Mouse (Mus musculus): ENCODE results near the gene Gm44511. TPM values are rescaled to one million over a fixed set of nuclear protein-coding genes. Genes with fewer than 3 reads are reported as not detected.
"Not testable (repeated sequence)": the region's sequence is repeated elsewhere in the genome, so short reads cannot be mapped to it uniquely, and the experiment has no call there.

The Gm44511 gene
- total and polyA plus RNA-seq, 3 experiments: not detected

DNA sequence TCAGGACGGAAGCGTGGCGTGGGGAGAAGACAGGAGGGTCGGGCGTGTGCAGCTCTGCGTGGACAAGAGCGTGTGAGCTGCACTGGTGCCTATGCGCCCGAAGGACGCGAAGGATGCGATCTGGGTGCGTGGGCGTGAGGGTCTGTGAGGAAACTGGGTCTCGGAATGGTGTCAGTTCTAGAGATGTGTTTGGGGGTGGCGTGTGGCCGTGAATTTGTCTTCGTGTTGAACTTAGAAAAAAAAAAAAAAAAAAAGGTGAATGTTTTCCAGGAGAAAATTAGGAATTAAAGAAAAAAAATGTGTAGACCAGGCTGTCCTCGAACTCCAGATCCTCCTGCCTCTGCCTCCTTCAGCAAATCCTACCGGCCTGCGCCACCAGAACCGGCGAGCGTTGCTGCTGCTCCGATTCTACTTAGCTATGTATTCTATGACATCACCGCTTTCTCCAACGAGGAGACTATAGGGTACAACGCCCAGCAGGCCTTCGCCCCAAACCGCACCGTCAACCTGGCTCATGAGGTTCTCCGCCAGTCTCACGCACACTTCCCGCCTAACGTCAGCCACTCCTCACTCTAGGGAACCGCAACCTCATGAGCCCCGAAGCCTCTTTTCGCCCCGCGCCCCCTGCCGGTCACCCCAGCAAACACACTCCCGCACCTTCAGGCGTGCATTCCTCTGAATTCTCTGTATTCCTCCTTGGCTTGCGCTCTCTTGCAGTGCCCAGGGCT is 65.5 kb downstream of the Gm44511 start:
- peak; percentile 86 for TF ChIP-seq ZNF384 (IDR thresholded peaks at IDR 0.05; ENCODE audit: low read depth, low read length)
- TF ChIP-seq JUND (IDR thresholded peaks at IDR 0.05; ENCODE audit: low read depth, low read length): peak; percentile 89; the same call in 1 of the 2 replicates
- TF ChIP-seq TBP (IDR thresholded peaks at IDR 0.05; ENCODE audit: low read depth, low read length): peak; percentile 99
- peak; percentile 29; the same call in 1 of the 2 replicates for TF ChIP-seq MXI1 (IDR thresholded peaks at IDR 0.05; ENCODE audit: low read depth, low read length)
- peak; percentile 90 for TF ChIP-seq MAFK (IDR thresholded peaks at IDR 0.05; ENCODE audit: borderline replicate concordance, low read depth, low read length)
- TF ChIP-seq CTCF (IDR thresholded peaks at IDR 0.05 in 2 of 3, conservative IDR thresholded peaks at IDR 0.05 in 1 of 3; ENCODE audit: control insufficient read depth in 1 of 3, insufficient read depth in 1 of 3, low read depth in 2 of 3, low read length in 3 of 3, poor library complexity in 1 of 3, severe bottlenecking in 1 of 3): peak; percentile 48 to 56 (median 53)
- Histone ChIP-seq H3K27ac (ENCODE audit: control insufficient read depth, low read depth, low read length) (peak overlapping the region; percentile 63), H3K9ac (ENCODE audit: control insufficient read depth, low read depth, low read length, poor library complexity, severe bottlenecking) (peak overlapping the region; percentile 77), H3K4me1 (ENCODE audit: control insufficient read depth in 1 of 2, insufficient read depth in 2 of 2, low read length in 2 of 2) (peaks cover 0 to 10% of the 10 kb centered on the region in 2 experiments; a peak in 2 of 4 replicates), H3K4me3 (ENCODE audit: control insufficient read depth in 1 of 2, insufficient read depth in 1 of 2, low read depth in 2 of 2, low read length in 2 of 2) (peak overlapping the region; percentile 85)
- not testable (repeated sequence) for H3K36me3 ChIP-seq (ENCODE audit: control insufficient read depth in 1 of 2, insufficient read depth in 2 of 2, low read length in 2 of 2); H3K27me3 ChIP-seq (ENCODE audit: control insufficient read depth in 1 of 2, insufficient read depth in 2 of 2, low read length in 2 of 2); H3K79me2 ChIP-seq (ENCODE audit: control insufficient read depth, insufficient read depth, low read length, poor library complexity); H3K9me3 ChIP-seq (replicated peaks; ENCODE audit: insufficient read depth, low read length)
- DNase-seq (ENCODE audit: low read depth, low spot score): peak; percentile 83

DNA sequence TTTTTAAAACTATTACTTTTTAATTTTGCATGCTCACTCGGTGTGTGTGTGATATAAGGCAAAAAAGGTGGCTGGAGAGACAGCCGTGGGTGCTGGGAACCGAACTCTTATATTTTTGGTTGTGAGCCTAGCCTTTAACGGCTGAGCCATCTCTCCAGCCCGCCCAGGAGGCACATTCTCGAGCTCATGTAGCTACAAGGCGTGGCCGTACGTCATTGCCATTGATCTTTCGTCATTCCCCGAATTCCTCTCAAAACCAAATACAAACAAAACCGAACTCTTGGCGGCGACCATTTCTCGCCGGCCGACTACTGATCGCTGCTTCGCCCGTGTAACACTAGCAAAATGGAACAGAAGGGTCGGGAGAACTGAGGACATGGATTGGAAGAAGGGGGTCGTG is 66.1 kb downstream of the Gm44511 start:
- H3K9ac ChIP-seq (ENCODE audit: control insufficient read depth, low read depth, low read length, poor library complexity, severe bottlenecking): peak overlapping the region; percentile 77
- H3K4me3 ChIP-seq (ENCODE audit: control insufficient read depth in 1 of 2, insufficient read depth in 1 of 2, low read depth in 2 of 2, low read length in 2 of 2): peak overlapping the region; percentile 66 to 85
- not testable (repeated sequence) for H3K4me1 ChIP-seq (ENCODE audit: control insufficient read depth in 1 of 2, insufficient read depth in 2 of 2, low read length in 2 of 2); H3K27me3 ChIP-seq (ENCODE audit: control insufficient read depth in 1 of 2, insufficient read depth in 2 of 2, low read length in 2 of 2); H3K79me2 ChIP-seq (ENCODE audit: control insufficient read depth, insufficient read depth, low read length, poor library complexity); H3K36me3 ChIP-seq (ENCODE audit: control insufficient read depth in 1 of 2, insufficient read depth in 2 of 2, low read length in 2 of 2); H3K9me3 ChIP-seq (replicated peaks; ENCODE audit: insufficient read depth, low read length)
- H3K27ac ChIP-seq (ENCODE audit: control insufficient read depth, low read depth, low read length): peak overlapping the region; percentile 63
- peak; percentile 88 for DNase-seq (ENCODE audit: low read depth, low spot score)
- TF ChIP-seq HCFC1 (IDR thresholded peaks at IDR 0.05; ENCODE audit: low read depth, low read length) (0 out of 2 replicates have a peak, but pooled peaks have one; percentile 8), MXI1 (IDR thresholded peaks at IDR 0.05; ENCODE audit: low read depth, low read length) (0 out of 2 replicates have a peak, but pooled peaks have one; percentile 26), MAFK (IDR thresholded peaks at IDR 0.05; ENCODE audit: borderline replicate concordance, low read depth, low read length) (peak; percentile 97), ELF1 (IDR thresholded peaks at IDR 0.05; ENCODE audit: low read depth, low read length) (peak; percentile 56; the same call in 1 of the 2 replicates), TBP (IDR thresholded peaks at IDR 0.05; ENCODE audit: low read depth, low read length) (peak; percentile 99), KAT2A (conservative IDR thresholded peaks at IDR 0.05; ENCODE audit: low read depth, low read length) (peak; percentile 58; the same call in 1 of the 2 replicates), SIN3A (IDR thresholded peaks at IDR 0.05; ENCODE audit: low read length) (peak; percentile 51)

DNA sequence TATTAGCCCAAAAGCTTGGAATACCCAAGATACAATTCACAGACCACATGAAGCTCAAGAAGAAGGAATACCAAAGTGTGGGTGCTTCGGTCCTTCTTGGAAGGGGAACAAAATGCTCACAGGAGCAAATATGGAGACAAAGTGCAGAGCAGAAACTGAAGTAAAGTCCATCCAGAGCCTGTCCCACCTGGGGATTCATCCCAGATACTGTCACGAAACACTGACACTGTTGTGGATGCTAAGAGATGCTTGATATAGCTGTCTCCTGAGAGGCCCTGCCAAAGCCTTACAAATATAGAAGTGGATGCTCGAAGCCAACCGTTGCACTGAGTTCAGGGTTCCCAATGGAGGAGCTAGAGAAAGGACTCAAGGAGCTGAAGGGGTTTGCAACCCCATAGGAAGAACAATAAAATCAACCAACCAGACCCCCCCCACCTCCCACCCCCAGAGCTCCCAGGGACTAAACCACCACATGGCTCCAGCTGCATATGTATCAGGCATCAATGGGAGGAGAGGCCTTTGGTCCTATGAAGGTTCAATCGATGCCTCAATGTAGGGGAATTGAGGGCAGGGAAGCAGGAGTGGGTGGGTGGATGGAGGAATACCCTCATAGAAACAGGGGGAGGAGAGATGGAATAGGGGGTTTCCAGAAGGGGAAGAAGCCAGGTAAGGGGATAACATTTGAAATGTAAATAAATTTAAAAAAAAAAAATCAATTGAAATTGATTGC is 66.7 kb downstream of the Gm44511 start:
- Histone ChIP-seq H3K4me3 (ENCODE audit: control insufficient read depth in 1 of 2, insufficient read depth in 1 of 2, low read depth in 2 of 2, low read length in 2 of 2) (no peak overlapping the region), H3K79me2 (ENCODE audit: control insufficient read depth, insufficient read depth, low read length, poor library complexity) (no peaks in the 10 kb centered on the region), H3K4me1 (ENCODE audit: control insufficient read depth in 1 of 2, insufficient read depth in 2 of 2, low read length in 2 of 2) (peaks cover 0 to 5% of the 10 kb centered on the region in 2 experiments; a peak in 1 of 4 replicates), H3K9me3 (replicated peaks; ENCODE audit: insufficient read depth, low read length) (no peaks in the 10 kb centered on the region), H3K27me3 (ENCODE audit: control insufficient read depth in 1 of 2, insufficient read depth in 2 of 2, low read length in 2 of 2) (no peaks in the 10 kb centered on the region; a peak in 1 of 4 replicates), H3K36me3 (ENCODE audit: control insufficient read depth in 1 of 2, insufficient read depth in 2 of 2, low read length in 2 of 2) (peaks cover 0 to 4% of the 10 kb centered on the region in 2 experiments; a peak in 2 of 4 replicates), H3K27ac (ENCODE audit: control insufficient read depth, low read depth, low read length) (no peak overlapping the region), H3K9ac (ENCODE audit: control insufficient read depth, low read depth, low read length, poor library complexity, severe bottlenecking) (no peak overlapping the region)
- TF ChIP-seq RCOR1 (IDR thresholded peaks at IDR 0.05; ENCODE audit: low read depth, low read length) (no peak), CHD1 (IDR thresholded peaks at IDR 0.05; ENCODE audit: low read depth, low read length) (no peak), MAZ (IDR thresholded peaks at IDR 0.05; ENCODE audit: low read depth, low read length) (no peak), TCF12 (IDR thresholded peaks at IDR 0.05; ENCODE audit: low read depth, low read length) (no peak), NRF1 (IDR thresholded peaks at IDR 0.05; ENCODE audit: insufficient read depth, low read depth, low read length, poor library complexity, severe bottlenecking) (no peak), ZKSCAN1 (IDR thresholded peaks at IDR 0.05; ENCODE audit: low read depth, low read length) (no peak), TBP (IDR thresholded peaks at IDR 0.05; ENCODE audit: low read depth, low read length) (no peak), USF2 (IDR thresholded peaks at IDR 0.05; ENCODE audit: borderline replicate concordance in 1 of 2, insufficient read depth in 1 of 2, low read depth in 1 of 2, low read length in 2 of 2) (no peak), JUND (IDR thresholded peaks at IDR 0.05; ENCODE audit: low read depth, low read length) (no peak), ZC3H11A (IDR thresholded peaks at IDR 0.05; ENCODE audit: low read depth, low read length) (no peak)
- no peak for DNase-seq (ENCODE audit: low read depth, low spot score)
